Mouse (Mus musculus) E14TG2a.4 (cell line): ENCODE results near the gene Nucks1.

ENCODE experiments used
- H3K27me3 ChIP-seq: 2 replicates; pipeline ENCODE4 v1.6.1; 2014; ENCODE audit warnings: low read length, control low read depth; ENCODE audit not compliant: insufficient read depth
- H3K36me3 ChIP-seq: 2 replicates; pipeline ENCODE4 v1.6.1; 2014; ENCODE audit warnings: low read length, control low read depth; ENCODE audit not compliant: insufficient read depth
- H3K4me1 ChIP-seq: replicated peaks from 2 replicates; pipeline ENCODE4 v1.6.1; 2014; ENCODE audit warnings: low read depth, low read length, control low read depth
- H3K4me3 ChIP-seq: replicated peaks from 2 replicates; pipeline ENCODE4 v1.5.1; 2014; ENCODE audit warnings: mild to moderate bottlenecking, low read length
- H3K9me3 ChIP-seq: 2 replicates; pipeline ENCODE4 v1.6.1; 2014; ENCODE audit warnings: low read length, control low read depth
- CTCF ChIP-seq: conservative IDR thresholded peaks from 2 replicates; pipeline ENCODE4 v1.5.1; 2014; ENCODE audit warnings: low read length
- NANOG ChIP-seq: IDR thresholded peaks from 2 replicates; pipeline ENCODE4 v1.6.1; 2014; ENCODE audit warnings: borderline replicate concordance, low read length, mixed read lengths
- POU5F1 ChIP-seq: IDR thresholded peaks from 2 replicates; pipeline ENCODE4 v1.6.1; 2014; ENCODE audit warnings: low read length, borderline replicate concordance

Nucks1 gene

DNA sequence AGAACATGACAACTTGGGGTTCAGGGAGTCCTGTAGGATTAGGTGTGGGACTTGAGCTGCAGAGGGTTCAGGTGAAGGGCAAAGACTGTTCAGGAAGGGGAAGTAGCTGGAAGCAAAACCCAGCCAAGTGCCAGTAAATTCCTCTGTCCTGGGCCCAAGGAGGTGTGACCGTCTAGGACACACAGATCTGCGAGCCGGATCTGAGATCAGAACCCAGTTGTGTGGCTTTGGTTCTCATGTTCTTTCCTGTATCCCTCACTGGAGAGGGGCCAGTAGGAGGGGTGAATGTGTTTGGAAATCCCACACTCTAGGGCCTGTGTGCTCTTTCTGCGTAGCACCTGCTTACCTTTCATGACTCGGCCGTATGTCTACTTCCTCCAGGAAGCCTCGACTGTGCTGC lies 57.0 kb downstream of the Nucks1 start:
- H3K4me3 ChIP-seq = no peak overlapping the region
- H3K9me3 ChIP-seq = no peaks in the 10 kb centered on the region
- H3K36me3 ChIP-seq = no peaks in the 10 kb centered on the region
- TF ChIP-seq NANOG = no peak
- no peak for TF ChIP-seq CTCF
- no peak for TF ChIP-seq POU5F1
- peaks cover 47% of the 10 kb centered on the region for H3K4me1 ChIP-seq
- peaks cover 87% of the 10 kb centered on the region for H3K27me3 ChIP-seq

DNA sequence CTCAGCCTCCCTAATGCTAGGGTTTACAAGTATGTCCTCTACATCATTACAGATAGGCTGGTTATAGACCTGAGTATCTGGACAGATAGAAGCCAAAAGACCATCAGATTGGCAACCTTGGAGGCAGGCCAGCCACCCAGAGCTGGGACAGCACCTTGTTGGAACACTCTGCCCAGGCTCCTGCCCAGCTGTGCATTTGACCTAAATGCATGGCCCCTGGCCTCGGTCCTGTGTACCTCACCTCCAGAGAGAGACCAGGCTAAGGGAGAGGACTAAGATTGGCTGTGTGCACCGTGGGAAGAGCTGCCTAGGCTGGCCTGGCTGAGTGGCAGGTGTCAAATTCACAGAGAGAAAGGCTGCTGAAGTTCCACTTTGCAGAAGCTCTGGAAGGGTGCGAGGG lies 58.2 kb downstream of the Nucks1 start:
- TF ChIP-seq POU5F1 (no peak), CTCF (no peak), NANOG (no peak)
- Histone ChIP-seq H3K4me3 (no peak overlapping the region), H3K4me1 (peaks cover 52% of the 10 kb centered on the region), H3K27me3 (peaks cover 91% of the 10 kb centered on the region), H3K9me3 (no peaks in the 10 kb centered on the region), H3K36me3 (no peaks in the 10 kb centered on the region)

DNA sequence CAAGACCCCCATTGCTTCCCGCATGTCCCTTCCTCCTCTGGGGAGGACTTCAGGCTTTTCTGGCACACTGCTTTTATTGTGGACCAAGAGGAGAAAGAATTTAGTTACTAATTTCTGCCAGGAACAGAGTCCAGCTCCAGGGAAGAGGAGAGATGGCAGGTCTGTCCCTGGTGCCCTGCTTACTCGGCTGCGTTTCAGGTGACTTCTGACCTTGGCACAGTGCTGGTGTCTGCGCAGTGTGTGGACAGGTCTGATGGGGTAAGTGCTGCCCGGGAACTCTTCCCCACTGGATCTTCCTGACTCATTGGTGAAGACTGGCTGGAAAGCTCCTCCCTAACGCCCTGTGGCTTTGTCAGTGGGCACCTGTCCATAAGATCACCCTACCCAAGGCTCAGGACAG lies 58.6 kb downstream of the Nucks1 start:
- Histone ChIP-seq H3K9me3 (no peaks in the 10 kb centered on the region), H3K4me1 (peaks cover 51% of the 10 kb centered on the region), H3K27me3 (peaks cover 91% of the 10 kb centered on the region), H3K36me3 (no peaks in the 10 kb centered on the region), H3K4me3 (no peak overlapping the region)
- TF ChIP-seq POU5F1 = no peak

DNA sequence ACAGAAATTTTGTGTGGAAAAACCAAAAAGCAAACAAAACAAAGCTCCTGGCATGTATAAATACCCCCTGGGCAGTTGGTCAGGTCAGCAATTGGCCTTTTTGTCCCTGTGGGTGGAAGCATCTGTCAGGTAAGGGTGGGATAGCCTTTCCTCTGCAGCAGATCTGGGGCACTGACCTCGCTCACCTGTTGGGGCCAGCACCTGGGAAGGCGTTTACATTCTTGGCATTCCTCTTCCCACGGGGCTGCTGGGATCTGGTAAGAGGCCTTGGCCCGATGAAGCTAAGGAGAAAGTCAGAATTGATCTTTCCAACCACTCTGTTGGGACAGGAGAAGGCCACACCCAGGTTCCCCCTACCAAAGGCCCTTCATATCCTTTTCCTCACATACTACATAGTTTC lies 59.5 kb downstream of the Nucks1 start:
- no peak overlapping the region for H3K4me3 ChIP-seq
- peaks cover 51% of the 10 kb centered on the region for H3K4me1 ChIP-seq
- no peak for TF ChIP-seq POU5F1
- no peak for TF ChIP-seq CTCF
- TF ChIP-seq NANOG = no peak
- no peaks in the 10 kb centered on the region for H3K9me3 ChIP-seq
- peaks cover 85% of the 10 kb centered on the region for H3K27me3 ChIP-seq
- H3K36me3 ChIP-seq = no peaks in the 10 kb centered on the region

DNA sequence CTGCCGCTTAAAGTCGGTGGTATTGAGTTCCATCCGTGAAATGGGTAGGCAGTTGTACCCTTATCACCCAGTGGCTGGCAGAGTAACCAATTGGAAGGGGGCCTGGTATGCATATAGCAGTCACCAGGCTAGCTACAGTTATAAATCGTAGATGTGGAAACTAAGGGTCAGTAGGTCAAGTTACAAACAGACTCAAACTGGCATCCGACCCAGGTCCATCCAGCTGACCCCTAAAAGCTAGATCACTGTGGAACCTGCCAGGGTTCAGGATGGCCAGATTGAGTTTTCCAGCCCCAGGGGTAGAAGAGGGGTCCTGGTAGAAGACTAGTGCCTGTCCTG lies 60.0 kb downstream of the Nucks1 start:
- peak overlapping the region; percentile 37; the same call in 1 of the 2 replicates for H3K4me3 ChIP-seq
- H3K36me3 ChIP-seq = no peaks in the 10 kb centered on the region
- peaks cover 84% of the 10 kb centered on the region for H3K27me3 ChIP-seq
- no peaks in the 10 kb centered on the region for H3K9me3 ChIP-seq
- peaks cover 51% of the 10 kb centered on the region for H3K4me1 ChIP-seq
- TF ChIP-seq CTCF = no peak
- no peak for TF ChIP-seq NANOG
- TF ChIP-seq POU5F1 = no peak

DNA sequence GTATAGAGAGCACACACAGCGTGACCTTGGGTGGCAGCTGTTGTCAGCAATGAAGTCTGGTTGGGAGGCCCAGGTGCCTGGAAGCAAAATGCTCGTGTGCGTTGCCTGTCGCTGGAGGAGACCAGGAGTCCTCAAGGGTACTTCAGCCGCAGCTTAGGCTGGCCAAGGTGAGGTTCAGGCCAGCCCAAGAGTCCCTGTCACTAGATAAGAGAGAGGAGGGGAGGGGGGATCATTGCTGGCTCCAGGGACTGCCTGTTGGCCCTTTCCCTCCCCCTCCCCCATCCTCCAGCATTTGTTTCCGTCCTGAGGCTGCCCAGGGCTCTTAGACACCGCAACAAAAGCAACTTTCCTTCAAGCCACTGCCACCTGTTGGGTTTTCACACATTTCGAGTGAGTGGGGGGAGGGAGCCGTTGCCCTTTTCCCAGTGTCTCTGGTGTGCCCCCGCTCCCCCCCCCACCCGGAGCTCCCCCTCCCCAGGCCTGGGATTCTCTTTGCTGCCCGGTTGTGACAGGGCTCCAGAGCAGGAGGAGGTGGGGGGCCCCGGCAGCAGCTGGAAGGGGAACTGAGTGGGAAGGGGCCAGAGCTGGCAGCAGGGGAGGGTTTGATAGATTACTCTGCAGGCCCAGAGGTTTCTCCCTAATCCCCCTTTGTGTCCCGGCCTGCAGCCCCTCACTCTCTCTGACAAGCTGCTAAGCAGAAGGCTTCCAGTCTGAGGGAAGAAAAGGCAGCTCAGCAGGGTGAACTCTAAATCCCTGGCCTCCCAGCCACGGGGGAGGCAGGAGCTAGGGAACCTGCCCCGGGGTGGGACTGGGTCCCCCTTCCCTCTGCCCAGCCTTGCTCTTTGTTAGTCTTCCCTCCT lies 60.6 kb downstream of the Nucks1 start:
- Histone ChIP-seq H3K27me3 (peaks cover 81% of the 10 kb centered on the region), H3K36me3 (no peaks in the 10 kb centered on the region), H3K9me3 (no peaks in the 10 kb centered on the region), H3K4me1 (peaks cover 51% of the 10 kb centered on the region), H3K4me3 (peak overlapping the region; percentile 37)
- TF ChIP-seq POU5F1 = no peak
- TF ChIP-seq CTCF = no peak
- no peak for TF ChIP-seq NANOG

DNA sequence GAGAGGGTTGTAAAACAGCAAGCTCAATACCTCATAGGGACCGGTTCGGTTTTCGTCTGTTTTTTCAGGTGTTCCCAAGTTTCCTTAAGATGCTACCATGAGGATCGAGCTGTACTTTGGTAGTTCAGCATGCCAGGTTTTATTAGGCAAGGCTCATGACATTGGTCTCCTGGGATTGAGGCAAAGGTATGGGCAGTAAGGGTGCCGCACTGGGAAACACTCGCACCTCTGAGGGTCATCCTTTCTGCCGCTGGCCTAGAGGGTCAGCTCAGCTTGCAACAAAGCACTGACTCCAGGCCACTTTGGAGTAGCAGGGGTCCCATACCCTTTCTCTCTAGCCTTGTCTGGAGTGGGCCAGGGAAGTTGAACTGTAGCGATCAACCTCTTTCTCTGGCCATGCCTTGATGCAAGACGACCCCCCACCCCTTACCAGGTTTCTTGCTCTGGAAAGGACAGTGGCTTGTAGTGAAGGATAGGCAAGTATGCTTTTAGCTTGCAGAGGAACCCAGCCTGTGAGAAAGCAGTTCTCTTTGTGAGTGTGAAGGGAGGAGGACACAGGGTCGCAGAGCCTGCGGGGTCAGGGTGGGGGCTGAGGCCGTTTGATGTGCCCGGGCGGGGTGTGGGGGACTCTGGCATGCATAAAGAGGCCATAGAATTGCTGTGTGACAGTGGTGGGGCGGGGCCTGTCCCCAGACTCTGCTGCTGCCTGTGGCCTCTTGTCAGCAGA lies 61.6 kb downstream of the Nucks1 start:
- Histone ChIP-seq H3K9me3 (no peaks in the 10 kb centered on the region), H3K36me3 (no peaks in the 10 kb centered on the region), H3K4me1 (peaks cover 56% of the 10 kb centered on the region), H3K4me3 (0 out of 2 replicates have a peak overlapping the region, but pooled peaks have one; percentile 17), H3K27me3 (peaks cover 75% of the 10 kb centered on the region)
- TF ChIP-seq POU5F1 = no peak
- TF ChIP-seq CTCF = no peak
- no peak for TF ChIP-seq NANOG

DNA sequence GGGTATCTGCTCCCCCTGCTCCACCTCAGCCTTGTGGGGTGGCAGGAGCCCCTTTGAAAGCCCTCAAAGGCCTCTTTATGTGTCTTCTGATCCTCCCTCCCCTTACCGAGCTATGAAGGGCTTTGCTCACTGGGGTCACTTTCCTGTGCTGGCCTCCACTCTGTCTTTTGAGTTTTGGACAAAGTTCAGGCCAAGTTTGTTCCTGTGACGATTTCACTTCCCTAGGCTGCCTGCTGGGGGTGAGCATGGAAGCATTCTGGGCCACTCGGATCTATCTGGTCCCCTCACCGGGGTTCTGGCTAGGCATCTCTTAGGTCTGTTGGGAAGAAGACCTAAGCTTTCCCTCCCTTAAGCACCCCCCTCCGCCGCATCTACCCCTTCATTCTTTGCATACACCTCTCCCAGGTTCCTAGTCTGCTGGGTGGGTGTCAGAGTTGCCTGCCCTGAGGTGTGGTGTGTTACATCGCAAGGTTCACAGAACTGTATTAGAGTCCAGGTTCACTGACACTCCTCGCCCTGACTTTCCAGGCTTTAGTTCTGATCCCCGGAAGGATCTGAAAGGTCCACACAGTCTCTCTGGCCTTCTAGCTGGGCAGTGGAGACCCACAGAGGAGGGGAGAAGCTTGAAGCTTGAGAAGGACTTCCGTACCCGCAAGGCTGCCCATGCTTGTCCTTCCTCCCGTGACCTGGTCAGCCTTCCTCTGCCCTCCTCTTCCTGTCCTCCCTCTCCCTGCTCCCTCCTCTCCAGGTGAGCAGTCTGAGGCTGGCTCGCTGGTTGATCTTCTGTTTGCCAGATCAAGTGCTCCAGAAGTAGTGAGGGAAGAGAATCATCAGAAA lies 62.4 kb downstream of the Nucks1 start:
- no peaks in the 10 kb centered on the region for H3K36me3 ChIP-seq
- H3K27me3 ChIP-seq = peaks cover 73% of the 10 kb centered on the region
- H3K4me1 ChIP-seq = peaks cover 56% of the 10 kb centered on the region
- H3K4me3 ChIP-seq = 0 out of 2 replicates have a peak overlapping the region, but pooled peaks have one; percentile 17
- no peak for TF ChIP-seq NANOG
- no peak for TF ChIP-seq CTCF
- no peak for TF ChIP-seq POU5F1
- no peaks in the 10 kb centered on the region for H3K9me3 ChIP-seq
